Mouse (Mus musculus) monocyte, adult 2 months (primary cell): Measurements from ENCODE around the gene Hsd3b2.
"Not testable (repeated sequence)": the region's sequence is repeated elsewhere in the genome, so short reads cannot be mapped to it uniquely, and the experiment has no call there.

Experiments used
- DNase-seq, 2 experiments: peaks; one replicate each; pipeline ENCODE4 v3.0.0; 2022; ENCODE audit warnings: low spot score in 2 of 2, low read depth in 1 of 2

Gene Hsd3b2

GRCm38 (mm10) chr3:98724376-98724775, at the start of gene Hsd3b2:
Gene Hsd3b2 (minus strand): TSS chr3:98724543.
- DNase-seq: no peak

- DNase-seq: no peak
Observed at GRCm38 (mm10) chr3:98764155-98764554, 39.8 kb upstream of the Hsd3b2 start.

GRCm38 (mm10) chr3:98756836-98757235, 32.5 kb upstream of the Hsd3b2 start:
- no peak for DNase-seq

- DNase-seq: no peak
Observed at GRCm38 (mm10) chr3:98752171-98752570, 27.8 kb upstream of the Hsd3b2 start.

GRCm38 (mm10) chr3:98741043-98741442, 16.7 kb upstream of the Hsd3b2 start:
- not testable (repeated sequence) for DNase-seq

- DNase-seq: no peak
Observed at GRCm38 (mm10) chr3:98734340-98734739, 10.0 kb upstream of the Hsd3b2 start.

- DNase-seq: no peak
Observed at GRCm38 (mm10) chr3:98733724-98734123, 9.4 kb upstream of the Hsd3b2 start.

GRCm38 (mm10) chr3:98726281-98726680, 1.9 kb upstream of the Hsd3b2 start:
- DNase-seq: no peak

- DNase-seq: no peak
Observed at GRCm38 (mm10) chr3:98720740-98721139, 3.6 kb downstream of the Hsd3b2 start.

- no peak for DNase-seq
Observed at GRCm38 (mm10) chr3:98682401-98682800, 41.9 kb downstream of the Hsd3b2 start.

GRCm38 (mm10) chr3:98680786-98681185, 43.6 kb downstream of the Hsd3b2 start:
- DNase-seq: no peak
